16 mouse cellular contexts compared by ENCODE assay signal in the genomic region with DNA sequence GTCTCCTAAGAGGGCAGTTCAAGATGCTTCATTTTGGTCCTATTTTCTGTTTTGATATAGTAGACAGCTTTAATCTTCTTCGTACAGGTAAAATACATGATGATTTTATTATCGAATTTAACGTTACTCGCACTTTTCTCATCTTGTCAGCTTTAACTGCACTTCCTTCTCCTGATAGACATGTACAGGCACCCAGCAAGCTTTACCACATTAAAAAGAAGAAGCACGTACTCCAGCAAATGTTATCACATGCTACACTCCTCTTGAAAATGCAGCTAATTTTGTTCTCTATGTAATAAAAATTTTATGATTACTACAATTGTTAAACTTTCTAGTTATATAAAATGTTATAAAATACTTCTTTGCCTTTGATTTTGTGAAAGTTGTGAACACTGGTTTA.
"Had no signal": no experiment of that assay in that cellular context is flagged by ENCODE, and none has a peak within 500 bp of the region (broad histone marks: within the 10 kb centered on the region; RNA-seq: fewer than 3 reads in every experiment).

No protein-coding gene starts in this region.

- DNase-seq: retina, postnatal 1 day; right cerebral cortex, adult 18-20 months; right cerebral cortex, postnatal 14 days; right cerebral cortex, postnatal 25 days; right cerebral cortex, postnatal 4 days; spleen, adult 18-20 months; thymus, adult 18-20 months; thymus, adult 2 months; thymus, postnatal 14 days; thymus, postnatal 25 days; thymus, postnatal 36 days; thymus, postnatal 4 days had no signal

- H3K9ac ChIP-seq: neural tube, embryonic 13.5 days; neural tube, embryonic 15.5 days; stomach, embryonic 15.5 days had no signal

- H3K4me1 ChIP-seq: neural tube, embryonic 13.5 days; neural tube, embryonic 15.5 days; stomach, embryonic 15.5 days had no signal

- H3K4me2 ChIP-seq: neural tube, embryonic 13.5 days; neural tube, embryonic 15.5 days; stomach, embryonic 15.5 days had no signal

- H3K9me3 ChIP-seq: neural tube, embryonic 13.5 days; neural tube, embryonic 15.5 days; stomach, embryonic 15.5 days had no signal

- H3K4me3 ChIP-seq: neural tube, embryonic 13.5 days; neural tube, embryonic 15.5 days; stomach, embryonic 15.5 days had no signal

- H3K36me3 ChIP-seq: neural tube, embryonic 13.5 days; neural tube, embryonic 15.5 days; stomach, embryonic 15.5 days had no signal

- H3K27me3 ChIP-seq: neural tube, embryonic 13.5 days; neural tube, embryonic 15.5 days; stomach, embryonic 15.5 days had no signal

- H3K27ac ChIP-seq: neural tube, embryonic 13.5 days; neural tube, embryonic 15.5 days; stomach, embryonic 15.5 days; stomach, postnatal 0 days had no signal
